Mouse (Mus musculus) forebrain, embryonic 11.5 days (tissue): ENCODE data around the gene Rtn4. TPM values are rescaled to one million over a fixed set of nuclear protein-coding genes. Genes with fewer than 3 reads are reported as not detected.

Experiments
- ATAC-seq: fragments of 200-750 bp; cut with Nextera tagmentation; replicated peaks from 2 replicates; pipeline ENCODE4 v1.8.0; 2017; ENCODE audit warnings: moderate TSS enrichment; ENCODE audit not compliant: low FRiP score
- DNase-seq: peaks from one replicate; pipeline ENCODE4 v3.0.0-alpha.2; 2017; ENCODE audit warnings: low spot score
- H3K27ac ChIP-seq: fragments of 300-500 bp; sonication (generic); 2 replicates; pipeline ENCODE4 v1.5.1; 2014; ENCODE audit warnings: low read depth, low read length
- H3K27me3 ChIP-seq: fragments of 300-500 bp; sonication (generic); 2 replicates; pipeline ENCODE4 v1.6.1; 2014; ENCODE audit warnings: mild to moderate bottlenecking, low read length, mixed read lengths; ENCODE audit not compliant: control insufficient read depth, insufficient read depth
- H3K36me3 ChIP-seq: fragments of 300-500 bp; sonication (generic); 2 replicates; pipeline ENCODE4 v1.6.1; 2014; ENCODE audit warnings: mild to moderate bottlenecking, low read length, moderate library complexity, mixed read lengths; ENCODE audit not compliant: control insufficient read depth, insufficient read depth
- H3K4me1 ChIP-seq: fragments of 300-500 bp; sonication (generic); replicated peaks from 2 replicates; pipeline ENCODE4 v1.6.1; 2014; ENCODE audit warnings: low read length, mixed read lengths; ENCODE audit not compliant: control insufficient read depth, insufficient read depth
- H3K4me2 ChIP-seq: fragments of 300-500 bp; sonication (generic); 2 replicates; pipeline ENCODE4 v1.6.1; 2014; ENCODE audit warnings: low read depth, mild to moderate bottlenecking, low read length, moderate library complexity, mixed read lengths; ENCODE audit not compliant: severe bottlenecking
- H3K4me3 ChIP-seq: fragments of 300-500 bp; sonication (generic); 2 replicates; pipeline ENCODE4 v1.5.1; 2014; ENCODE audit warnings: low read depth, low read length
- H3K9ac ChIP-seq: fragments of 300-500 bp; sonication (generic); 2 replicates; pipeline ENCODE4 v1.6.1; 2014; ENCODE audit warnings: low read length
- H3K9me3 ChIP-seq: fragments of 300-500 bp; sonication (generic); 2 replicates; pipeline ENCODE4 v1.6.1; 2016; ENCODE audit warnings: low read length, mixed read lengths; ENCODE audit not compliant: control insufficient read depth
- WGBS: fragments of 180-500 bp; shearing (Covaris S2); extraction: QIAGEN DNeasy Blood & Tissue Kit; methylation state at CpG from one replicate; pipeline ENCODE4 v1.1.7; 2014; 5-methylcytosine and 5-hydroxymethylcytosine counted together
- polyA plus RNA-seq: library from polyadenylated mRNA; unstranded; fragments of >200 nt; fragmentation: Nextera tagmentation; extraction: Ambion mirVana; gene quantifications from 2 replicates; pipeline ENCODE4 v1.2.1, GENCODE M21; 2014

Gene Rtn4
- polyA plus RNA-seq, 1 experiment from 2014 or later = 70.0 TPM

GRCm38 (mm10) chr11:29719597-29719996 lies 26.9 kb downstream of the Rtn4 start:
- ATAC-seq = no peak
- no peak overlapping the region for H3K4me2 ChIP-seq
- H3K27ac ChIP-seq = no peak overlapping the region
- no peaks in the 10 kb centered on the region for H3K27me3 ChIP-seq
- WGBS = 88% methylated on average over 1 of the region's 1 CpGs
- H3K4me3 ChIP-seq = no peak overlapping the region
- no peaks in the 10 kb centered on the region for H3K9me3 ChIP-seq
- no peak overlapping the region for H3K9ac ChIP-seq
- H3K4me1 ChIP-seq = no peaks in the 10 kb centered on the region
- no peak for DNase-seq
- no peaks in the 10 kb centered on the region for H3K36me3 ChIP-seq

- DNase-seq (no peak), ATAC-seq (no peak)
- no peak overlapping the region for H3K27ac ChIP-seq
- H3K4me1 ChIP-seq = no peaks in the 10 kb centered on the region
- no peak overlapping the region for H3K9ac ChIP-seq
- H3K27me3 ChIP-seq = no peaks in the 10 kb centered on the region
- no peaks in the 10 kb centered on the region for H3K36me3 ChIP-seq
- no peak overlapping the region for H3K4me2 ChIP-seq
- no peak overlapping the region for H3K4me3 ChIP-seq
- no peaks in the 10 kb centered on the region for H3K9me3 ChIP-seq
- WGBS = 98% methylated on average over 2 of the region's 2 CpGs
Observed at GRCm38 (mm10) chr11:29724213-29724612, 31.5 kb downstream of the Rtn4 start.

- Histone ChIP-seq H3K9ac (no peak overlapping the region), H3K27me3 (no peaks in the 10 kb centered on the region), H3K4me3 (no peak overlapping the region), H3K27ac (no peak overlapping the region), H3K4me2 (no peak overlapping the region), H3K4me1 (no peaks in the 10 kb centered on the region), H3K36me3 (no peaks in the 10 kb centered on the region), H3K9me3 (no peaks in the 10 kb centered on the region)
- DNase-seq (no peak), ATAC-seq (no peak)
Observed at GRCm38 (mm10) chr11:29725167-29725566, 32.4 kb downstream of the Rtn4 start.

- H3K27me3 ChIP-seq = no peaks in the 10 kb centered on the region
- WGBS = 73% methylated on average over 1 of the region's 1 CpGs
- no peaks in the 10 kb centered on the region for H3K36me3 ChIP-seq
- no peak overlapping the region for H3K27ac ChIP-seq
- H3K4me2 ChIP-seq = no peak overlapping the region
- DNase-seq = no peak
- H3K9ac ChIP-seq = no peak overlapping the region
- H3K4me1 ChIP-seq = no peaks in the 10 kb centered on the region
- ATAC-seq = no peak
- H3K9me3 ChIP-seq = no peaks in the 10 kb centered on the region
- H3K4me3 ChIP-seq = no peak overlapping the region
Observed at GRCm38 (mm10) chr11:29725610-29726009, 32.9 kb downstream of the Rtn4 start.

- Histone ChIP-seq H3K9me3 (no peaks in the 10 kb centered on the region), H3K27ac (no peak overlapping the region), H3K4me2 (no peak overlapping the region), H3K4me3 (no peak overlapping the region), H3K9ac (no peak overlapping the region), H3K36me3 (no peaks in the 10 kb centered on the region), H3K4me1 (no peaks in the 10 kb centered on the region), H3K27me3 (no peaks in the 10 kb centered on the region)
- ATAC-seq (no peak), DNase-seq (no peak)
- WGBS = 86% methylated on average over 1 of the region's 1 CpGs
Observed at GRCm38 (mm10) chr11:29727901-29728300, 35.2 kb downstream of the Rtn4 start.

- Histone ChIP-seq H3K4me2 (no peak overlapping the region), H3K27me3 (no peaks in the 10 kb centered on the region), H3K36me3 (no peaks in the 10 kb centered on the region; the same call in 1 of the 2 replicates), H3K27ac (no peak overlapping the region), H3K9ac (no peak overlapping the region), H3K4me1 (no peaks in the 10 kb centered on the region), H3K9me3 (no peaks in the 10 kb centered on the region), H3K4me3 (no peak overlapping the region)
- WGBS = 95% methylated on average over 2 of the region's 2 CpGs
- ATAC-seq (no peak), DNase-seq (no peak)
Observed at GRCm38 (mm10) chr11:29739752-29740151, 47.0 kb downstream of the Rtn4 start.

- no peak overlapping the region for H3K4me3 ChIP-seq
- no peak overlapping the region for H3K4me2 ChIP-seq
- H3K36me3 ChIP-seq = peaks cover 4% of the 10 kb centered on the region; the same call in 1 of the 2 replicates
- H3K4me1 ChIP-seq = no peaks in the 10 kb centered on the region
- H3K9me3 ChIP-seq = no peaks in the 10 kb centered on the region
- no peak overlapping the region for H3K9ac ChIP-seq
- ATAC-seq = no peak
- DNase-seq = no peak
- WGBS = 87% methylated on average over 5 of the region's 5 CpGs
- H3K27ac ChIP-seq = no peak overlapping the region
- no peaks in the 10 kb centered on the region for H3K27me3 ChIP-seq
Observed at GRCm38 (mm10) chr11:29744760-29745430, 52.1 kb downstream of the Rtn4 start.

- no peak overlapping the region for H3K9ac ChIP-seq
- 93% methylated on average over 2 of the region's 2 CpGs for WGBS
- ATAC-seq = no peak
- DNase-seq = no peak
- H3K27ac ChIP-seq = no peak overlapping the region
- H3K4me1 ChIP-seq = no peaks in the 10 kb centered on the region
- no peaks in the 10 kb centered on the region for H3K9me3 ChIP-seq
- H3K4me3 ChIP-seq = no peak overlapping the region
- peaks cover 4% of the 10 kb centered on the region; the same call in 1 of the 2 replicates for H3K36me3 ChIP-seq
- no peak overlapping the region for H3K4me2 ChIP-seq
- H3K27me3 ChIP-seq = no peaks in the 10 kb centered on the region
Observed at GRCm38 (mm10) chr11:29745513-29745912, 52.8 kb downstream of the Rtn4 start.

- DNase-seq (no peak), ATAC-seq (peak; percentile 37; the same call in 1 of the 2 replicates)
- Histone ChIP-seq H3K36me3 (peaks cover 4% of the 10 kb centered on the region; the same call in 1 of the 2 replicates), H3K4me2 (no peak overlapping the region), H3K9me3 (no peaks in the 10 kb centered on the region), H3K4me1 (no peaks in the 10 kb centered on the region), H3K9ac (no peak overlapping the region), H3K27ac (no peak overlapping the region), H3K4me3 (no peak overlapping the region), H3K27me3 (no peaks in the 10 kb centered on the region)
- WGBS = 94% methylated on average over 9 of the region's 9 CpGs
Observed at GRCm38 (mm10) chr11:29746203-29746602, 53.5 kb downstream of the Rtn4 start.
